Mouse (Mus musculus) thymus, postnatal 36 days (tissue): ENCODE results near the gene Prkcb.

Experiments
- DNase-seq, 2 experiments: peaks; one replicate each; pipeline ENCODE4 v3.0.0; 2022; ENCODE audit warnings: mixed read lengths in 2 of 2

The Prkcb gene

GRCm38 (mm10) chr7:122290771-122291170, 2.2 kb downstream of the Prkcb start:
- DNase-seq = peak; percentile 72 to 82

GRCm38 (mm10) chr7:122292151-122292550, 3.6 kb downstream of the Prkcb start:
- DNase-seq = no peak

DNA sequence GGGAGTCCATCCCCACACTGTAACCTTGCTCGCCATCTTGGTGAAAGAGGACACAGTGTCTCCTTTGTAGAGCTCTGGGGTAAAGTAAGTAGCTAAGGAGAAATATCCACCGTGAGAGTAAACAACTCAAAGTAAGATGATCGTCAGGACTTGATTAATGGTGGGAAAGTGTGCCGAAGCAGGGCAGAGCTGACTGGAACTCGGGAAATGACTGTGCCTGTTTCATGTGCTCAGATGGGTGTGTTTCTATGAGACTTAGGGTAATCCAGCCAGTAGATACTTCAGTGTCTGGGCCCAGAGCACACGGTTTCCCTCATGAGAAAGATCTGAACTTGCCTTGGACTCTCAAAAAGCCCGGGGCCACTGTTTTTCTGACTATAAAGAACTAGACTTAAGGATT, 5.6 kb downstream of the Prkcb start:
- DNase-seq = no peak

GRCm38 (mm10) chr7:122295363-122295762, 6.8 kb downstream of the Prkcb start:
- DNase-seq = no peak

DNA sequence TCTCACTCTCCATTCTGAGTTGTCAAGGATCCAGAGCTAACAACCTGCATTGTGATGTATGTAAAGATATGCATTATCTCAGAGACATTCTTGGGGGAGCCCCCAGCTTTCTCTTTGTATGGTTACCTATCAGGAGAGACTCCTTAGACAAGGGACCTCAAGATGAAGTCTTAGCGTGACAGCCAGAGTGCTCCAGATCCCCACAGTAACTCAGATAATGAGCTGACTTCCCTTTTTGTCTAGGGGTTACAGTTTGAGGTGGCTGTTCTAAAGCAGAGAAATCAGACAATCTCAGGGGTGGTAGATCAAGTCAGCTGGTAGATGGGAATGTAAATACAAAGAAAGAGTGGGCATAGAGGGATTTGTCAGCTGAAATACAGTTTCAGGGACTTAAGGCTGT, 7.8 kb downstream of the Prkcb start:
- no peak for DNase-seq

- DNase-seq = no peak
Measured at GRCm38 (mm10) chr7:122296805-122297204, 8.3 kb downstream of the Prkcb start.

DNA sequence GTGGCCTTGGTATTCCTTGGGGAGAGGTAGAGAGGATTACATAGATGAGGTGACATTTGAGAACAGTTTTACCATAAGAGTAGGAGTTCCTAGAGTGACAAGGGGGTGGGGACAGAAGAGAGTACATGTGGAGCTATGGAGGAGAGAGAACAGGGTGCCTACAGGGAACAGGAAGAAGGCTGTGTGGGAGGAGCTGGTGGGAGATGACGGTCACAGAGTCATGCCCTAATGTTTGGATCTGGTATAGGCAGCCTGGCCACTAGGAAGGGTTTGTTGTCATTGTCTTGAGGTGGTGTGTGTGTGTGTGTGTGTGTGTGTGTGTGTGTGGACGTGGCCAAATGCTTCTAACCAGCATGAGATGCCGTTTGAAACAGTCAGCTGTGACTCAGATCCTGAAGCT, 9.1 kb downstream of the Prkcb start:
- no peak for DNase-seq

DNA sequence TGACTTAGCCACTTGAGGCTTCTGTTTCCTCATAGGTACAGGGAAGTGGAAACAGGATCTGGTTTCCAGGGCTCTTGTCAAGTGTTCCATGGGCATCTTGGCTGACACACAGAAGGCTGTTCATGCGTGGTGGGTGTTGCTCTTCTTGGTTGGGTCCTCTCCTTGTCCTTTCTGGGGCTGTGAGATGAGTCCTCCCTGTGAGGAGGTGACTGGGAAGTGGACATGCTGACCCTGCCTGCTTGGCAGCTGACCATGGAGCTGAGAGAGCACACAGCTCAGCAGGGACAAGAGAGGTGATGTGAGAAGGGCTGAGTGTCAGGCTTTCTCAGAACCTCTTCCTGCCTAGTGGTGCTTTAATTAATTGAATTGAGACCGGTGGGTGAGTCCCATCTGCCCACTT, 10.2 kb downstream of the Prkcb start:
- no peak for DNase-seq

DNA sequence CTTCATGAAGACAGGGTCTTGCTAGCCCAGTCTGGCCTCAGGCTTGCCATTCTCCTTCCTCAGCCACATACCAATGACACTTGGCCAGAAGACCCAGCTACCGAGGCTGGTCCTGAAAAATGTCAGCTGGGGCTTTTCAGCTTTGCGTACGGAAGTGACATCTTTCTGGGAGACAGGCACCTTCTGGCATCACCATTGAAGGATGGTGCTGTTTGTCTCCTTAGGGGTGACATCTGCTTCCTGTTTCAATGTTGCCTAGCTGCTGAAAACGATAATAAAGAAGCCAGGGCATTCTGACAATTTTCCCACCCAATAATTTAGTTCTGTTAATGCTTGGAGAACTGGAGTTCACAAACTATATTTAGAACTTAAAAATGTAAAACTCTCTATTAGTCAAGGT, 12.0 kb downstream of the Prkcb start:
- DNase-seq = no peak

DNA sequence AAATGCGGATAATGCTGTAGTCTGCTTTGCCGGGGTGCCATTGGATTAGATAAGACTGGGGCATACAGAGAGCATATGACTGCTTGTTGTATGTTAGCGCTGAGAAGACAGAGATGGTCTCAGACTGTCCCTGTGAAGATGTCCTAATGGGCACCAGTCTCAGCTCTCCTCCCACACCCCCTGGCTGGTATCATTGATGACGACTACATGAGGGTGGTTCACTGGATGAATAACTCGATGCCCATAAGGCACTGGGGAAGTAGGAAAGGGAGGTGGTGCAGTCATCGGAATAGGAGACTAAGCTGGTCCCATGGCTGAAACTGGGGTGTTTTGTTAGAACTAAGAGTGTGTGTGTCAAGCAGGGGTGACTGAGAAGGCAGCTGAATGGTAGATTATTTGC, 14.0 kb downstream of the Prkcb start:
- no peak for DNase-seq

GRCm38 (mm10) chr7:122303988-122304387, 15.4 kb downstream of the Prkcb start:
- no peak for DNase-seq

DNA sequence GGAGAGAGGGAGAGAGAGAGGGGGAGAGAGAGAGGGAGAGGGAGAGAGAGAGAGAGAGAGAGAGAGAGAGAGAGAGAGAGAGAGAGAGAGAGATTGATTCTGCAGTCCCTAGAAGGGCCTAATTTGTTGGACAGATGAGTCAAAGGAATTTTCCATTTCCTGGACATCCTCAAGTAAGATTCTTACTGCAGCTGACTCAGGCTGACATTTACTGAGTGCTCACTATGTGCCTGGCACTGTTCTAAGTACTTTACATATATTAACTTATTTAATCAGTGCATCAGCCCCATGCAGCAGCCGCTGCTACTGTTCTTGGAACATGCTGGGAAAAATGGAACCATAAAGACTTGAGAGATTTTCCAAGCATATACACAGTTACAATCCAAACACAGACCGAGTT, 16.0 kb downstream of the Prkcb start:
- DNase-seq = no peak

- DNase-seq = no peak
Measured at GRCm38 (mm10) chr7:122307241-122307640, 18.7 kb downstream of the Prkcb start.

DNA sequence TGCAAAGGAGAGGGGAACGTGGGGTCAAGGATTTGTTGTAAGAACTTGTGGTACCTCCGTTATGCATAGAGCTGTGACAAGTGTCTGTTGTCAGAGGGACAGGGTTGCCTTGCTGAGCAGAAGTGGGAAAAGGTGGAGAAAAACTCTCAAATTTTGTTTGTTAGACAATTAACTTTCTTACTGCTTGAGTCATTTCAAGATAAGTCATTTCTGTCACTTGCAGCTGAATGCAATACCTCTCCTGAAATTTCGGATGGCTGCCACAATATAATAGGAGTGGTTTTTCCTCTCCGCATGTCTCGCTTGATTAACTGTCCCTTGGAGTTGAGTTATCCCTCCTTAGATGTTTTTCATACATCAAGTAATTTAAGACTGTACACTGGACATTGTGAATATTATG, 20.1 kb downstream of the Prkcb start:
- no peak for DNase-seq

- no peak for DNase-seq
Measured at GRCm38 (mm10) chr7:122309909-122310725, 21.6 kb downstream of the Prkcb start.

GRCm38 (mm10) chr7:122310726-122311018, 22.1 kb downstream of the Prkcb start:
- DNase-seq = no peak

DNA sequence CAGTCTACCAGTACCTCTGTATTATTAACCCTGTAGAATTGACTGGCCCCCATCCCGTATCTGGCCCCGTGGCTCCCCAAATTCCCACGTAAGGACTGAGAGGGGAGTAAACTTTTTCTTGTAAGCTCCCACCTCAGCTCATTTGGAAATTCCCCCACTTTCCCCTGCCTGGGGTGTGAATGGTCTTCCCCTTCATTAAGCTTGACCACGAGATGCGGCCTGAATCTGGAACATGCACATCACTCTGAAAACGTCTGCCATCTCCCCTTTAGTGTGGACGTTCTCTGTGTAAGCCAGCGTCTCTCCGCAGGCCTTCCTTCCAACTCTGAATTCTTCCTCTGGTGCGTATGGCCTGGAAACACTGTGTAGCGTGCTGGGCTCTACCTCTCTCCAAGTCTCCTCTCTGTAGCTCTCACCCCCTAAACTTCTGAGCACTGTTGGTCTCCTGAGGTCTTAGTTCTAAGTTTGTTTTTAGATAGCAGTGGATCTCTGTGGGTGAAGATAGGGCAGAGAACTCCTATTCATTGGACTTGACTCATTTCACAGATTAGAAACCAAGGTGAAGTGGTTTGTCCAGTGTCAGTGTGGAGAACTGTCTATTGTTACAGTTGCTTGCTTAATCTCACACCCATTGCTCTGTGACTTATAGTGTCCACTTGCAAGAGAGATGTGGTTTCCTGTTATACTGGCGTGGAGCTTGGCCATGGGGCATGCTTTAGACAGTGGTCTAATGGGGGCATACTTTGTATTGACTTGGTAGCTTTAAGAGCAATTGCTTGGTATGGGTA, 25.3 kb downstream of the Prkcb start:
- DNase-seq = no peak

- no peak for DNase-seq
Measured at GRCm38 (mm10) chr7:122315720-122316331, 27.3 kb downstream of the Prkcb start.

GRCm38 (mm10) chr7:122316681-122317080, 28.1 kb downstream of the Prkcb start:
- DNase-seq = no peak

DNA sequence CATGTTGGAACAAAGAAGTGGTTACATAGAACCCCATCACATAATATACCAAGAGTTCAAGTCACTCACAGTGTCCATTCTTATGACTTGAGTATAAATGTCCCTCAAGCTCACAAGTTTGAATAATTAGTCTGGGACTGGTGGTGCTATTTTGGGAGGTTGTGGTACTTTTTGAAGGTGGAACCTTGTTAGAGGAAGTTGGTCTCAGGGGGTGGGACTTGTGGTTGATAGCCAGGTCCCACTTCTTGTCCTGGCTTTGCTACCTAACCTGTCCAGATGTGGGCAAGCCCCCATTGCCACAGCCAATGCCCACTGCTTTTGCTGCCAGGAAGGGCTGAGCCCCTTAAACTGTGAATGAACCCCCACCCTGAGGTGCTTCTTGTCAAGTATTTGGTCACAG, 28.9 kb downstream of the Prkcb start:
- no peak for DNase-seq

- no peak for DNase-seq
Measured at GRCm38 (mm10) chr7:122319566-122319965, 31.0 kb downstream of the Prkcb start.

DNA sequence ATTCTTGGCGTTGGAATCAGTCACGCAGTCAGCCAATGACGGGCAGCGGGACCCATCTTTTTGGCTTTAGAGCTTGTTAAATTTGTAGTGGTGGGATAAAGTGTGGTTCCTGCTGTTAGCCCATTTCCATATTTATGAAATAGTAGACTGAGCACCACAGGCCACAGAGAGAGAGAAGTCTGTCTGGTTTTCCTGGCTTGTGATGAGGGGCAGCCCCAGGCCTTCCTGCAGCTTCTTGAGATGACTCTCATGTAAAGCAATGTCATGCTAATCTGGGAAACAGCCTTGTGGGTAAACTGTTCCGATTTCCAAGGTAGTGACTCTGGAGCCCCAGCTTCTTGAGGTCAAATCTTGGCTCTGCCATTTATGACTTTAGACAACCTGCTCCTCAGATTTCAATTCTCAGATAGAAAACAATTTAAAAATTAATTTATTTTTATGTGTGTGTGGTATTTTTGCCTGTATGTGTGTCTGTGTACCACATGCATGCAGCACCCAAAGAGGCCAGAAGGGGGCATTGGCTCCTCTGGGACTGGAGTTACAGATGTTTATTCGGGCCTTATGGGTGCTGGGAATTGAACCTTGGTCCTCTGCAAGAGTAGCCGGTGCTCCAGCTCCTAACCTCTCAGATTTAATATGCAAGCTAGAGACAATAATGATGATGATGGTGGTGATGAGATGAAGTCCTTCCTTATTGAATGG, 32.4 kb downstream of the Prkcb start:
- DNase-seq = no peak

DNA sequence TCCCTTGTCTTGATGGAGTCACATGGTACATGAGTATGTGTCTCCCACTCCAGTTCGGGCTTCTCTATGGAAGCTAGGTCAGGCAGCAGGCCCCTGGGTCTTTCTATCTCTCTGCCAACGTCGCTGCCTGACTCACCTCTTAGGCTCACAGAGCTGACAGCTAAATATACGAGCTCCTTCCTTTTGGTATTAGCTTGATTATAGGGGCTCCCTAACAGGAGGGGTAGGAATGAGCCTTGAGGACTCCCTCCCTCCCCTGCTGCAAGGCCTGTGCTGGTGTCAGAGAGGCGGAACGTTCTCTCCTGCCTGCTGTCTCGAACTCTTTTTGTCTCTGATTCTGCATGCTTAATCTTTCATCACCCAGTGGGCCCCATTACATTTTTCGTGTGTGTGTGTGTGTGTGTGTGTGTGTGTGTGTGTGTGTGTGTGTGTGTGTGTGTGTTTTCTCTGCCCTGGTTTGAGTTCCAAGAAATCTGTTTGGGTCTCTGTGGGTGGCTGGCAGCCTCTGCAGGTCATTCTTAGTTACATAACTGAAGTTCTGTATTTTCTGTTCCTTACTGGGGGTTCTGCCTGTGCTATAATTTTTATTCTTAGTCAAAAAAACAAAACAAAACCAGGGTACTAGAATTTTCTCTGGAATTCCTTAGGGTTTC, 33.6 kb downstream of the Prkcb start:
- DNase-seq = no peak
